In genomic region chr15:84703992-84704391, GRCm38 (mm10) we compare ENCODE assay signal across 23 mouse cellular contexts. TPM values are rescaled to one million over a fixed set of nuclear protein-coding genes. Genes with fewer than 3 reads are reported as not detected.
A peak's percentile ranks its signal among the peaks of the same experiment; 100 is the strongest.
DNase-seq lines count a peak whose midpoint lies in the region; ATAC-seq and TF ChIP-seq lines count a peak whose summit lies in the region.
"Had no signal": no experiment of that assay in that cellular context is flagged by ENCODE, and none has a peak within 500 bp of the region (broad histone marks: within the 10 kb centered on the region; RNA-seq: fewer than 3 reads in every experiment).

No protein-coding gene starts in this region.

- peak; percentile 93 for DNase-seq in heart, adult 11 months
- DNase-seq in heart, adult 2 months = no peak
- DNase-seq in midbrain, embryonic 11.5 days (ENCODE audit: low spot score, missing footprints) = peak; percentile 65
- no peak for DNase-seq in midbrain, embryonic 14.5 days
- no peak for DNase-seq in spleen, adult 2 months (ENCODE audit: low read depth in 1 of 2, low spot score in 2 of 2)
- no peak for DNase-seq in spleen, postnatal 36 days (ENCODE audit: low spot score in 2 of 2)
- DNase-seq: adrenal gland, adult 2 months; adrenal gland, adult 8-10 months; adrenal gland, postnatal 10 days; adrenal gland, postnatal 14 days; adrenal gland, postnatal 25 days; adrenal gland, postnatal 36 days; B cell, adult 2 months; cerebellum, adult 11 months; cerebellum, adult 11-12 months; cerebellum, adult 18-20 months had no signal

- no peak overlapping the region for H3K27ac ChIP-seq in heart, adult 2 months
- no peak overlapping the region for H3K27ac ChIP-seq in midbrain, embryonic 11.5 days (ENCODE audit: low read depth, low read length)
- H3K27ac ChIP-seq in midbrain, embryonic 14.5 days (replicated peaks; ENCODE audit: low read depth, low read length) = no peak overlapping the region
- peak overlapping the region; percentile 60 for H3K27ac ChIP-seq in spleen, adult 2 months (ENCODE audit: insufficient read depth, low read length)

- WGBS in heart, adult 2 months = 56% methylated on average over 7 of the region's 7 CpGs
- 86% methylated on average over 7 of the region's 7 CpGs for WGBS in midbrain, embryonic 11.5 days
- 83% methylated on average over 7 of the region's 7 CpGs for WGBS in midbrain, embryonic 14.5 days
- WGBS in spleen, adult 2 months = 87% methylated on average over 7 of the region's 7 CpGs

- TF ChIP-seq CTCF in heart, adult 2 months (IDR thresholded peaks at IDR 0.05) = no peak
- no peak for TF ChIP-seq CTCF in spleen, adult 2 months (IDR thresholded peaks at IDR 0.05; ENCODE audit: extremely low read depth, insufficient read depth, insufficient read length, insufficient replicate concordance)

- no peak overlapping the region for H3K4me3 ChIP-seq in heart, adult 2 months
- no peak overlapping the region for H3K4me3 ChIP-seq in midbrain, embryonic 11.5 days (ENCODE audit: low read depth, low read length)
- H3K4me3 ChIP-seq in midbrain, embryonic 14.5 days (replicated peaks; ENCODE audit: low read depth, low read length) = no peak overlapping the region
- no peak overlapping the region for H3K4me3 ChIP-seq in spleen, adult 2 months (ENCODE audit: extremely low read depth, insufficient read depth, insufficient read length)

- no peak for ATAC-seq in midbrain, embryonic 11.5 days (ENCODE audit: low FRiP score)
- no peak for ATAC-seq in midbrain, embryonic 14.5 days (ENCODE audit: low FRiP score, low TSS enrichment)
- ATAC-seq: activated CD4-positive, CD25-positive, alpha-beta regulatory T cell, adult 4 months; CD4-positive, CD25-positive, alpha-beta regulatory T cell, adult 4 months; Patski had no signal

- H3K79me2 ChIP-seq in heart, adult 2 months (replicated peaks; ENCODE audit: control insufficient read depth, insufficient read depth, low read length) = no peaks in the 10 kb centered on the region

- no peak overlapping the region for H3K9ac ChIP-seq in heart, adult 2 months (ENCODE audit: low read depth, low read length)
- H3K9ac ChIP-seq in midbrain, embryonic 11.5 days (ENCODE audit: low read length) = no peak overlapping the region
- no peak overlapping the region for H3K9ac ChIP-seq in midbrain, embryonic 14.5 days (replicated peaks; ENCODE audit: low read length)

- TF ChIP-seq POLR2A in heart, adult 2 months (IDR thresholded peaks at IDR 0.05; ENCODE audit: insufficient read depth, low read depth, low read length) = no peak
- no peak for TF ChIP-seq POLR2A in spleen, adult 2 months (IDR thresholded peaks at IDR 0.05; ENCODE audit: low read depth, low read length)

- H3K4me1 ChIP-seq in heart, adult 2 months (ENCODE audit: control insufficient read depth, insufficient read depth, low read length) = peaks cover 2% of the 10 kb centered on the region; the same call in 1 of the 2 replicates
- no peaks in the 10 kb centered on the region for H3K4me1 ChIP-seq in midbrain, embryonic 11.5 days (ENCODE audit: control insufficient read depth, insufficient read depth, low read length)
- H3K4me1 ChIP-seq in midbrain, embryonic 14.5 days (ENCODE audit: control insufficient read depth, insufficient read depth, low read length) = no peaks in the 10 kb centered on the region
- H3K4me1 ChIP-seq in spleen, adult 2 months (ENCODE audit: control insufficient read depth, insufficient read depth, insufficient read length) = peaks cover 21% of the 10 kb centered on the region

- no peaks in the 10 kb centered on the region for H3K36me3 ChIP-seq in heart, adult 2 months (ENCODE audit: control insufficient read depth, insufficient read depth, low read length)
- no peaks in the 10 kb centered on the region for H3K36me3 ChIP-seq in midbrain, embryonic 11.5 days (ENCODE audit: control insufficient read depth, insufficient read depth, low read length)
- no peaks in the 10 kb centered on the region for H3K36me3 ChIP-seq in midbrain, embryonic 14.5 days (ENCODE audit: control insufficient read depth, insufficient read depth, low read length)
- peaks cover 18% of the 10 kb centered on the region for H3K36me3 ChIP-seq in spleen, adult 2 months (ENCODE audit: control insufficient read depth, insufficient read depth, low read length)
- H3K36me3 ChIP-seq: G1E had no signal

- no peak for TF ChIP-seq EP300 in heart, adult 2 months (IDR thresholded peaks at IDR 0.05; ENCODE audit: insufficient read depth, low read depth, low read length)

- no peaks in the 10 kb centered on the region for H3K27me3 ChIP-seq in heart, adult 2 months (ENCODE audit: control insufficient read depth, insufficient read depth, low read length)
- no peaks in the 10 kb centered on the region for H3K27me3 ChIP-seq in midbrain, embryonic 11.5 days (ENCODE audit: control insufficient read depth, insufficient read depth, low read length)
- no peaks in the 10 kb centered on the region for H3K27me3 ChIP-seq in midbrain, embryonic 14.5 days (ENCODE audit: control insufficient read depth, insufficient read depth, low read length)
- no peaks in the 10 kb centered on the region for H3K27me3 ChIP-seq in spleen, adult 2 months (ENCODE audit: control insufficient read depth, insufficient read depth, low read length)
- H3K27me3 ChIP-seq: CH12.LX, Patski had no signal

- intact Hi-C loops in heart, adult 2 months (cut with DNase I) = no loop called here

- H3K4me2 ChIP-seq in midbrain, embryonic 11.5 days = no peak overlapping the region
- no peak overlapping the region for H3K4me2 ChIP-seq in midbrain, embryonic 14.5 days (ENCODE audit: low read length)

- no peaks in the 10 kb centered on the region for H3K9me3 ChIP-seq in midbrain, embryonic 11.5 days (ENCODE audit: control insufficient read depth, low read length)
- no peaks in the 10 kb centered on the region for H3K9me3 ChIP-seq in midbrain, embryonic 14.5 days (ENCODE audit: control insufficient read depth, low read length)

RNA-seq across cellular contexts. Expression of gene Arhgap8, which starts 15.9 kb away (rescaled TPM):
- 1 to 10 TPM in 1 of 2 experiments, under 1 TPM in 1; 0.70 to 1.5 TPM for total RNA-seq in heart, adult 2 months (2021)
- polyA plus RNA-seq in heart, adult 2 months (2012; rRNA removed) = 1.7 and 1.9 TPM in 2 replicates
- polyA plus RNA-seq in midbrain, embryonic 11.5 days (2014; fragmentation: Nextera tagmentation; extraction: Ambion mirVana) = 1.1 and 1.7 TPM in 2 replicates
- 0.46 TPM in 1 of 2 replicates, not detected in the other for polyA plus RNA-seq in midbrain, embryonic 14.5 days (2014; fragmentation: Nextera tagmentation; extraction: Ambion mirVana)
- 0.72 and 1.00 TPM in 2 replicates for polyA plus RNA-seq in spleen, adult 2 months (2012; rRNA removed)
- total RNA-seq: G1E, MEL had no signal
- polyA plus RNA-seq: activated CD4-positive, CD25-positive, alpha-beta regulatory T cell, adult 4 months; C2C12; CD4-positive, CD25-positive, alpha-beta regulatory T cell, adult 4 months; G1E had no signal

RNA-seq across cellular contexts. Expression of gene Prr5, which starts 34.6 kb away (rescaled TPM):
- total RNA-seq in heart, adult 2 months (2021) = 1 to 10 TPM; 2.8 to 4.9 TPM
- polyA plus RNA-seq in heart, adult 2 months (2012; rRNA removed) = 5.9 and 8.1 TPM in 2 replicates
- polyA plus RNA-seq in midbrain, embryonic 11.5 days (2014; fragmentation: Nextera tagmentation; extraction: Ambion mirVana) = 7.3 and 10.9 TPM in 2 replicates
- polyA plus RNA-seq in midbrain, embryonic 14.5 days (2014; fragmentation: Nextera tagmentation; extraction: Ambion mirVana) = 19.5 and 19.9 TPM in 2 replicates
- polyA plus RNA-seq in spleen, adult 2 months (2012; rRNA removed) = 54.6 and 77.8 TPM in 2 replicates
- total RNA-seq: G1E, MEL had no signal
- polyA plus RNA-seq: activated CD4-positive, CD25-positive, alpha-beta regulatory T cell, adult 4 months; G1E had no signal

Comparison
In these comparisons a context has a peak if more than half of its experiments do, and no peak if none do; other contexts are left out.
1. DNase-seq: peak in heart, adult 11 months (single experiment) and midbrain, embryonic 11.5 days (single experiment); none in heart, adult 2 months (0 of 2), midbrain, embryonic 14.5 days (single experiment), spleen, adult 2 months (0 of 2) and spleen, postnatal 36 days (0 of 2).